Mouse (Mus musculus): ENCODE measurements around the gene Cnot6.

DNA sequence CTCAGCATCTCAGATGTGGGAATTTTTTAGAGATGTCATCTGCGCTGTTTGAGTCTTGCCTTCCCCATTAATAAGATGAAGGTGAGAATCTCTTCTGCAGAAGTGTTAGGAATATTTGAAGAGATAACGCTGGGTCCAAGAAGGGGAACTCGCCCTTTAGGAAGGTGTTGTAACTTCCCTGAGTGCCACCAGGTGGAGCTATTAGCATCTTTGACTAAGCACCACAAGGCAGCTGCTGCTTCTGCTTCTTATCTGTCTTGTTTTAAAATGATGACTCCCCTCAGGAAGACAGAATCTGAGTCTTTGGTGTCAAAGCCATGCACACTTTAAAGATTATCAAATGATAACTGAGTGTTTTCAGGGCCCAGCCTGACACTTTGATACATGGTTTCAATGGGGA lies 15.4 kb upstream of the Cnot6 start:
- TF ChIP-seq CTCF (IDR thresholded peaks at IDR 0.05; ENCODE audit: low read depth, low read length) (no peak), POLR2A (IDR thresholded peaks at IDR 0.05; ENCODE audit: borderline replicate concordance, low read depth, low read length) (no peak)
